Mouse (Mus musculus) natural killer cell, adult 2 months (primary cell): ENCODE measurements around the gene Ddx39b.
"Not testable (repeated sequence)": the region's sequence is repeated elsewhere in the genome, so short reads cannot be mapped to it uniquely, and the experiment has no call there.

Experiments used
- DNase-seq, 2 experiments: peaks; one replicate each; pipeline ENCODE4 v3.0.0; 2022; ENCODE audit warnings: low spot score in 2 of 2

Ddx39b gene

GRCm38 (mm10) chr17:35219601-35220041, 21.9 kb upstream of the Ddx39b start:
- DNase-seq, result peak; percentile 63 to 64

- DNase-seq, result no peak
Observed at GRCm38 (mm10) chr17:35220156-35220952, 21.2 kb upstream of the Ddx39b start, which contains the start of gene Gm16181. Gene Gm16181 (plus strand): TSS chr17:35220834.

- no peak for DNase-seq
Observed at GRCm38 (mm10) chr17:35222299-35222698, 19.2 kb upstream of the Ddx39b start.

- no peak for DNase-seq
Observed at GRCm38 (mm10) chr17:35224641-35225040, 16.9 kb upstream of the Ddx39b start.

- DNase-seq, result no peak
Observed at GRCm38 (mm10) chr17:35225456-35225855, 16.1 kb upstream of the Ddx39b start.

- no peak for DNase-seq
Observed at GRCm38 (mm10) chr17:35226561-35227046, 14.9 kb upstream of the Ddx39b start.

GRCm38 (mm10) chr17:35231022-35231421, 10.5 kb upstream of the Ddx39b start:
- peak; percentile 83 to 94 for DNase-seq

GRCm38 (mm10) chr17:35232043-35232442, 9.5 kb upstream of the Ddx39b start:
- DNase-seq, result peak; percentile 76 to 84

- DNase-seq, result peak; percentile 51 to 56
Observed at GRCm38 (mm10) chr17:35232659-35233058, 8.9 kb upstream of the Ddx39b start.

GRCm38 (mm10) chr17:35233114-35233980, 8.2 kb upstream of the Ddx39b start, which contains the start of gene Atp6v1g2:
Gene Atp6v1g2 (plus strand): TSS chr17:35233660.
- peak in 1 of 2 experiments; percentile 56 for DNase-seq

- not testable (repeated sequence) for DNase-seq
Observed at GRCm38 (mm10) chr17:35234090-35234489, 7.5 kb upstream of the Ddx39b start.

- DNase-seq, result no peak
Observed at GRCm38 (mm10) chr17:35234903-35235302, 6.6 kb upstream of the Ddx39b start.

- DNase-seq, result peak; percentile 88 to 90
Observed at GRCm38 (mm10) chr17:35235614-35236389, 5.7 kb upstream of the Ddx39b start, which contains the start of gene Nfkbil1. Gene Nfkbil1 (minus strand): TSS chr17:35235792.

GRCm38 (mm10) chr17:35236390-35236746, 5.2 kb upstream of the Ddx39b start:
- DNase-seq, result peak; percentile 95 to 96

GRCm38 (mm10) chr17:35236996-35237395, 4.5 kb upstream of the Ddx39b start:
- no peak for DNase-seq

GRCm38 (mm10) chr17:35237504-35237903, 4.0 kb upstream of the Ddx39b start:
- DNase-seq, result no peak

- DNase-seq, result no peak
Observed at GRCm38 (mm10) chr17:35239700-35240099, 1.8 kb upstream of the Ddx39b start.

- DNase-seq, result no peak
Observed at GRCm38 (mm10) chr17:35240384-35241304, 902 bp upstream of the Ddx39b start.

- peak; percentile 78 to 81 for DNase-seq
Observed at GRCm38 (mm10) chr17:35242015-35242941, 732 bp downstream of the Ddx39b start.
